Mouse (Mus musculus) thymus, postnatal 0 days (tissue): ENCODE measurements around the gene Csmd2. TPM values are rescaled to one million over a fixed set of nuclear protein-coding genes. Genes with fewer than 3 reads are reported as not detected.

Source experiments
- DNase-seq: peaks from one replicate; pipeline ENCODE4 v3.0.0-alpha.2; 2015; ENCODE audit warnings: low spot score
- polyA plus RNA-seq: library from polyadenylated mRNA; unstranded; fragments of >200 nt; fragmentation: Nextera tagmentation; extraction: Ambion mirVana; gene quantifications from 2 replicates; pipeline ENCODE4 v1.2.1, GENCODE M21; 2015

The Csmd2 gene
- polyA plus RNA-seq, 1 experiment from 2014 or later = 0.10 TPM

- DNase-seq = no peak
These were observed 153.8 kb downstream of the Csmd2 start for GRCm38 (mm10) chr4:128141161-128142101.

- no peak for DNase-seq
These were observed 154.6 kb downstream of the Csmd2 start for GRCm38 (mm10) chr4:128142279-128142678.

- DNase-seq = no peak
These were observed 155.5 kb downstream of the Csmd2 start for GRCm38 (mm10) chr4:128143147-128143546.

GRCm38 (mm10) chr4:128149524-128149923 is 161.9 kb downstream of the Csmd2 start:
- DNase-seq = no peak

- DNase-seq = no peak
These were observed 164.4 kb downstream of the Csmd2 start for GRCm38 (mm10) chr4:128152066-128152465.

GRCm38 (mm10) chr4:128153144-128153543 is 165.5 kb downstream of the Csmd2 start:
- DNase-seq = no peak

- no peak for DNase-seq
These were observed 167.6 kb downstream of the Csmd2 start for GRCm38 (mm10) chr4:128155226-128155625.

- DNase-seq = no peak
These were observed 173.0 kb downstream of the Csmd2 start for GRCm38 (mm10) chr4:128160656-128161055.

- DNase-seq = no peak
These were observed 182.5 kb downstream of the Csmd2 start for GRCm38 (mm10) chr4:128170181-128170580.

GRCm38 (mm10) chr4:128171233-128171632 is 183.6 kb downstream of the Csmd2 start:
- DNase-seq = no peak

- DNase-seq = no peak
These were observed 184.0 kb downstream of the Csmd2 start for GRCm38 (mm10) chr4:128171701-128172100.

- DNase-seq = no peak
These were observed 191.3 kb downstream of the Csmd2 start for GRCm38 (mm10) chr4:128178974-128179373.

- no peak for DNase-seq
These were observed 191.9 kb downstream of the Csmd2 start for GRCm38 (mm10) chr4:128179581-128179980.

- no peak for DNase-seq
These were observed 197.1 kb downstream of the Csmd2 start for GRCm38 (mm10) chr4:128184747-128185146.

GRCm38 (mm10) chr4:128194454-128194853 is 206.8 kb downstream of the Csmd2 start:
- DNase-seq = no peak

GRCm38 (mm10) chr4:128217991-128218595 is 230.4 kb downstream of the Csmd2 start:
- no peak for DNase-seq

- DNase-seq = no peak
These were observed 236.8 kb downstream of the Csmd2 start for GRCm38 (mm10) chr4:128224453-128224852.

GRCm38 (mm10) chr4:128227377-128228316 is 240.0 kb downstream of the Csmd2 start:
- DNase-seq = no peak

GRCm38 (mm10) chr4:128233458-128233857 is 245.8 kb downstream of the Csmd2 start:
- DNase-seq = no peak

- DNase-seq = no peak
These were observed 251.5 kb downstream of the Csmd2 start for GRCm38 (mm10) chr4:128239113-128239512.

- DNase-seq = no peak
These were observed 253.6 kb downstream of the Csmd2 start for GRCm38 (mm10) chr4:128241075-128241853.
